ENCODE assay signal across 8 mouse cellular contexts in the genomic region with DNA sequence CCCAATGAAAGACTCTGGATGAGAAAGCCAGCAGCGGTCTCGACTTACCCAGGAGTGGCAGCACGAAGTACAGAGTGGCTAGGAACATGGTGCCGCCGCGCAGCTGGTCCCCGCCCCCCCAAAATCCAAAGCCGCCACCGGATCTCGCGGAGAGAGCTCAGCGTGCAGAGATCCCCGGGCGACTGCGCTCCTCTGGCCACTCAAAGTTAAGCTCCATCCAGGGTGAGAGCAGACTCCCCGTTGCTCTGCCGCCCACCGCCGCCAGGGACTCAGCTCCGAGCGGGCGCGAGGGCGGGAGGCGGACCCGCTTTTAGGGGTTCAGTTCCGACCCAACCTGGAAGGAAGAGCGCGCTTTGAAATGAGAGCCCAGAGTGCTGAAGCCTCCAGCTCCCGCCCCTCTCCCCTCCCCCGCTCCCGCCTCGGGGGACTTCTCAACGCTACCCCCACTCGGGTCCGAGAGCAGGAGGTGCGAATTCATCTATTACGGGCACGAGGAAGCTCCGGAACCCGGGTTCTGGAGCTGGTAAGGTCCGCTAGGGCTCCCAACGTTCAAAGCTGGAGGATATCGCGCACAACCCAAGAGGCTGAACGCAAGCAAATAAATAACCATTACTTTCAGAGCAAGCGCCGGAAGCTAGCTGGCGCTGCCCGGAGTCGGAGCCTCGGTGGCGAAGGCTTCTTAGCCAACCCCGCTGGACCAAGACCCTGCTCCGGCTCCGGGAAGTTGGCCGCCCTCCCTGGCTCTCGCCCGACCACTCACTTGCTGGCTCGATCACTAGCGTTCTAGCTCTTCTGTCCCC. TPM values are rescaled to one million over a fixed set of nuclear protein-coding genes. Genes with fewer than 3 reads are reported as not detected.
DNase-seq lines count a peak whose midpoint lies in the region; ATAC-seq and TF ChIP-seq lines count a peak whose summit lies in the region.

No protein-coding gene starts in this region.

- peak overlapping the region; percentile 57 for H3K9ac ChIP-seq in forebrain, postnatal 0 days
- H3K9ac ChIP-seq in neural tube, embryonic 15.5 days (replicated peaks) = peak overlapping the region; percentile 65

- peak; percentile 55 for ATAC-seq in forebrain, postnatal 0 days
- peak; percentile 29 for ATAC-seq in neural tube, embryonic 15.5 days (ENCODE audit: low FRiP score)

- peak; percentile 40 for DNase-seq in CD4-positive, CD25-positive, alpha-beta regulatory T cell, adult 2 months (ENCODE audit: low read depth, low spot score)
- DNase-seq in adrenal gland, postnatal 10 days = peak; percentile 53
- peak; percentile 63 for DNase-seq in forebrain, postnatal 0 days
- DNase-seq in heart, postnatal 4 days = peak; percentile 50
- DNase-seq in layer of hippocampus, adult 9-10 months (ENCODE audit: low spot score) = peak; percentile 9
- DNase-seq in lung, adult 2 months = peak; percentile 38
- peak; percentile 37 for DNase-seq in urinary bladder, postnatal 14 days (ENCODE audit: low spot score)

- no peak for TF ChIP-seq POLR2A in lung, adult 2 months (IDR thresholded peaks at IDR 0.05; ENCODE audit: borderline replicate concordance, extremely low read depth, low read depth, low read length)

- 0 out of 2 replicates have a peak, but pooled peaks cover 3% of the 10 kb centered on the region for H3K4me1 ChIP-seq in forebrain, postnatal 0 days (ENCODE audit: insufficient read depth)
- peaks cover 6% of the 10 kb centered on the region for H3K4me1 ChIP-seq in lung, adult 2 months (ENCODE audit: control insufficient read depth, insufficient read depth, low read length)
- H3K4me1 ChIP-seq in neural tube, embryonic 15.5 days = peaks cover 67% of the 10 kb centered on the region

- 1% methylated on average over 61 of the region's 61 CpGs for WGBS in forebrain, postnatal 0 days
- under 1% methylated on average over 61 of the region's 61 CpGs for WGBS in lung, adult 2 months
- under 1% methylated on average over 61 of the region's 61 CpGs for WGBS in neural tube, embryonic 15.5 days

- H3K27me3 ChIP-seq in forebrain, postnatal 0 days (ENCODE audit: insufficient read depth, low read length) = peaks cover 13% of the 10 kb centered on the region
- H3K27me3 ChIP-seq in neural tube, embryonic 15.5 days (replicated peaks) = no peaks in the 10 kb centered on the region

- no peaks in the 10 kb centered on the region for H3K9me3 ChIP-seq in forebrain, postnatal 0 days (ENCODE audit: low read length)
- H3K9me3 ChIP-seq in neural tube, embryonic 15.5 days (replicated peaks) = no peaks in the 10 kb centered on the region

- peak overlapping the region; percentile 54 for H3K27ac ChIP-seq in forebrain, postnatal 0 days (ENCODE audit: low read depth, low read length)
- H3K27ac ChIP-seq in neural tube, embryonic 15.5 days (replicated peaks) = peak overlapping the region; percentile 82

- peak overlapping the region; percentile 51 for H3K4me3 ChIP-seq in forebrain, postnatal 0 days (ENCODE audit: low read depth, low read length)
- H3K4me3 ChIP-seq in lung, adult 2 months (replicated peaks; ENCODE audit: extremely low read depth, low read depth, low read length) = peak overlapping the region; percentile 3
- H3K4me3 ChIP-seq in neural tube, embryonic 15.5 days (replicated peaks) = peak overlapping the region; percentile 53

- H3K36me3 ChIP-seq in forebrain, postnatal 0 days (ENCODE audit: insufficient read depth) = no peaks in the 10 kb centered on the region
- no peaks in the 10 kb centered on the region for H3K36me3 ChIP-seq in neural tube, embryonic 15.5 days

- H3K4me2 ChIP-seq in forebrain, postnatal 0 days (ENCODE audit: low read depth) = peak overlapping the region; percentile 94
- peak overlapping the region; percentile 82 for H3K4me2 ChIP-seq in neural tube, embryonic 15.5 days

- peak; percentile 53 for TF ChIP-seq CTCF in forebrain, postnatal 0 days (IDR thresholded peaks at IDR 0.05; ENCODE audit: low read depth)
- no peak for TF ChIP-seq CTCF in lung, adult 2 months (IDR thresholded peaks at IDR 0.05; ENCODE audit: insufficient read depth, low read length)

RNA-seq across cellular contexts. Expression of gene Gfra1, which starts 1.2 kb away (rescaled TPM):
- total RNA-seq in adrenal gland, postnatal 10 days (2021) = 10 to 100 TPM in 1 of 2 experiments, 1 to 10 TPM in 1; 5.6 to 11.9 TPM
- 28.5 and 48.9 TPM in 2 replicates for total RNA-seq in forebrain, postnatal 0 days (2014; rRNA removed)
- 16.1 and 23.5 TPM in 2 replicates for polyA plus RNA-seq in forebrain, postnatal 0 days (2015; fragmentation: Nextera tagmentation; extraction: Ambion mirVana)
- 1 to 10 TPM; 1.1 to 2.0 TPM for total RNA-seq in heart, postnatal 4 days (2021)
- polyA plus RNA-seq in lung, adult 2 months (2012; rRNA removed) = 4.9 and 7.8 TPM in 2 replicates
- polyA plus RNA-seq in neural tube, embryonic 15.5 days (2015; fragmentation: Nextera tagmentation; extraction: Ambion mirVana) = 65.1 and 70.0 TPM in 2 replicates

RNA-seq across cellular contexts. Expression of gene Ccdc172, which starts 57.3 kb away (rescaled TPM):
- not detected for total RNA-seq in adrenal gland, postnatal 10 days (2021)
- not detected in 2 replicates for total RNA-seq in forebrain, postnatal 0 days (2014; rRNA removed)
- not detected in 2 replicates for polyA plus RNA-seq in forebrain, postnatal 0 days (2015; fragmentation: Nextera tagmentation; extraction: Ambion mirVana)
- total RNA-seq in heart, postnatal 4 days (2021) = not detected
- polyA plus RNA-seq in lung, adult 2 months (2012; rRNA removed) = not detected in 2 replicates
- not detected in 2 replicates for polyA plus RNA-seq in neural tube, embryonic 15.5 days (2015; fragmentation: Nextera tagmentation; extraction: Ambion mirVana)

Comparison
In these comparisons a context has a peak if more than half of its experiments do, and no peak if none do; other contexts are left out.
1. Peak in every context shown above with its lines: DNase-seq, ATAC-seq, H3K4me3 ChIP-seq and H3K27ac ChIP-seq.
2. DNase-seq: peak in every context shown above with its lines; median percentile 63 in forebrain, postnatal 0 days; 53 in adrenal gland, postnatal 10 days; 50 in heart, postnatal 4 days; 40 in CD4-positive, CD25-positive, alpha-beta regulatory T cell, adult 2 months; 38 in lung, adult 2 months; 37 in urinary bladder, postnatal 14 days; 9 in layer of hippocampus, adult 9-10 months.
3. H3K4me3 ChIP-seq: peak in every context shown above with its lines; median percentile 53 in neural tube, embryonic 15.5 days; 51 in forebrain, postnatal 0 days; 3 in lung, adult 2 months.